Mouse (Mus musculus) hindbrain, embryonic 10.5 days (tissue): ENCODE results near the gene Steap2. TPM values are rescaled to one million over a fixed set of nuclear protein-coding genes. Genes with fewer than 3 reads are reported as not detected.

Experiments
- DNase-seq: peaks from one replicate; pipeline ENCODE4 v3.0.0-alpha.2; 2017; ENCODE audit warnings: low spot score
- H3K27ac ChIP-seq: fragments of 300-500 bp; sonication (generic); 2 replicates; pipeline ENCODE4 v1.5.1; 2016; ENCODE audit warnings: mild to moderate bottlenecking, moderate library complexity
- H3K27me3 ChIP-seq: fragments of 300-500 bp; sonication (generic); 2 replicates; pipeline ENCODE4 v1.6.1; 2016; ENCODE audit warnings: mild to moderate bottlenecking; ENCODE audit not compliant: poor library complexity, insufficient read depth, severe bottlenecking
- H3K36me3 ChIP-seq: fragments of 300-500 bp; sonication (generic); 2 replicates; pipeline ENCODE4 v1.6.1; 2016; ENCODE audit warnings: mild to moderate bottlenecking, moderate library complexity
- H3K4me1 ChIP-seq: fragments of 300-500 bp; sonication (generic); replicated peaks from 2 replicates; pipeline ENCODE4 v1.6.1; 2016; ENCODE audit warnings: mild to moderate bottlenecking
- H3K4me3 ChIP-seq: fragments of 300-500 bp; sonication (generic); 2 replicates; pipeline ENCODE4 v1.5.1; 2016; ENCODE audit warnings: mild to moderate bottlenecking, moderate library complexity
- H3K9me3 ChIP-seq: fragments of 300-500 bp; sonication (generic); 2 replicates; pipeline ENCODE4 v1.6.1; 2016; ENCODE audit warnings: mild to moderate bottlenecking, moderate library complexity
- WGBS: fragments of 180-500 bp; shearing (Covaris S2); methylation state at CpG from one replicate; pipeline ENCODE4 v1.1.7; 2016; 5-methylcytosine and 5-hydroxymethylcytosine counted together
- polyA plus RNA-seq: library from polyadenylated mRNA; unstranded; fragments of >200 nt; fragmentation: Nextera tagmentation; extraction: Ambion mirVana; gene quantifications from 2 replicates; pipeline ENCODE4 v1.2.1, GENCODE M21; 2016

The Steap2 gene
- polyA plus RNA-seq: 5.0 and 5.7 TPM in 2 replicates

DNA sequence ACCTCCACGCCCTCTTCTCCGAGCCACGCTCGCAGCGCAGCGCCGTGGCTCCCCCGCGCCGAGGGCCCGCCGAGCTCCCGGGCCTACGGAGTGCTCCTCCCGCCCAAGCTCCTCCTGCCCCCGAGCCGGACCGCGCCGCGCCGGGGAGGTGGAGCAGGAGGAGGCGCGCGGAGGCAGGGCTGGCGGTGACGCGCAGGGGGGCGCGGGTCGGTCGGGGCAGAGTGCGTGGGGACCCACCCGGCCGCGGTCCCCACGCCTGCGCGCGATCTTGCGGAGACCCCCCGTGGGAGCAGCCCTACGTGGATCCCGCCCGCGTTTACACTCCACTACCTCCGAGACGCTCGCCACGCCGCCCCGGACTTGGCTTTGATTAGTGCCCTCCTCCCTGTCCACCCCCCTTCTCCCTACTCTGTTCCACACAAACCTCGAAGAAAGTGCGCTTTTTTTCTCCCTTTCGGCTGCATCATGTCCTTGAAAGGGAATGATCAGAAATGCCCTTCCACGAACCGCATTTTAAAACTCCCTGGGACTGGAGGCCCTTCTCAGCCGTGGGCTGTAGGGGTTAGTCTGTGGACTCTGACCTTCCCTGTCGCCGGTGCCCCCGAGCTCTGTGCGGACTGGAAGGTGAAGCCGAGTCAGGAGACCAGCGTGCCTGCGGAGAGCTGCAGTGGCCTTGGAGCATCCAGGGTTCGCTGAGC, at the start of gene Steap2:
TSS of gene Steap2 (minus strand) at position 623 of the 698 bp plus-strand sequence.
- Histone ChIP-seq H3K4me3 (peak within 1 kb of the TSS; percentile 83), H3K27me3 (peaks cover 19% of the 10 kb centered on the region), H3K4me1 (peaks cover 14% of the 10 kb centered on the region; the same call in 1 of the 2 replicates), H3K27ac (peak within 1 kb of the TSS; percentile 92), H3K36me3 (no peaks in the 10 kb centered on the region), H3K9me3 (no peaks in the 10 kb centered on the region)
- WGBS: under 1% methylated on average over 65 of the region's 66 CpGs
- DNase-seq: peak; percentile 63

DNA sequence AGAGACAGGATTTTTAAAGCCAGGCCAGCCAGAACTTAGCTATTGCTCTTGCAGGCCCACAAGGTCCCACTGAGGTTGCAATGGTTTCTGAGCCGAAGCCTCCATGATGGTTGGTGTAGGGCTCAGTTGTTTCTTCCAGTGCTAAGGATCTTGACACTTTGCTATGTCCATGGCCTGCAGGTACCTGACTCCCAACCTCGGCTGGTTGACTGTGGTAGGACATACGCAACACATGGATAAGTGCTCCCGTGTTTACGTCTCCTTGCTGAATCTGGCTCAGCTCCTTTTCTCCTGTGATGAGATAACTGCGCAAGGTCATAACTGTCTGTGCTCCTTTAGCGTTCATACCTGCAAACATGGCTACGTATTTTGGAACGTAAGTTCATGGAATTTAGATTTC, 40.1 kb upstream of the Steap2 start:
- Histone ChIP-seq H3K36me3 (no peaks in the 10 kb centered on the region), H3K4me1 (no peaks in the 10 kb centered on the region), H3K9me3 (no peaks in the 10 kb centered on the region), H3K27ac (no peak overlapping the region), H3K27me3 (no peaks in the 10 kb centered on the region), H3K4me3 (no peak overlapping the region)
- no peak for DNase-seq
- WGBS: 94% methylated on average over 9 of the region's 9 CpGs

DNA sequence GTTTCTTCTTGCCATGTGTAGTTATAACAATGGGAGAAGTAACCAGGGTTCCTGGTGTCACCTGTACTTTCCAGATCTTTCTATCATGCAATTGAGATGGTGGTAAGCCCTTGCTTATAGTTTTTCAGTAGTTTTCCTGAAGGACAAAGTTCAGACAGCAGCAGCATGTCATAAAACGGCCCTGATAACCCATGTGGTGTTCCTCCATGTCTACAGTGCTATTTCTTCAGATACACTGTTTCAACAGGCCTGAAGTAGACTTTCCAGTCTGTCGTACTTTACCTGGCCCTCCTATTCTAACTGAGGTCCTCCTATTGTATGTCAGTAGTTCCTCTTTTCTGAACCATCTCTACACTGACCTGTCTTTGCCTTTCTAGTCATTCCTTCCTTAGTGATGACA, 38.5 kb upstream of the Steap2 start:
- H3K27ac ChIP-seq: no peak overlapping the region
- no peak overlapping the region for H3K4me3 ChIP-seq
- no peaks in the 10 kb centered on the region for H3K9me3 ChIP-seq
- 75% methylated on average over 2 of the region's 2 CpGs for WGBS
- DNase-seq: no peak
- H3K27me3 ChIP-seq: no peaks in the 10 kb centered on the region
- H3K4me1 ChIP-seq: no peaks in the 10 kb centered on the region
- H3K36me3 ChIP-seq: no peaks in the 10 kb centered on the region

DNA sequence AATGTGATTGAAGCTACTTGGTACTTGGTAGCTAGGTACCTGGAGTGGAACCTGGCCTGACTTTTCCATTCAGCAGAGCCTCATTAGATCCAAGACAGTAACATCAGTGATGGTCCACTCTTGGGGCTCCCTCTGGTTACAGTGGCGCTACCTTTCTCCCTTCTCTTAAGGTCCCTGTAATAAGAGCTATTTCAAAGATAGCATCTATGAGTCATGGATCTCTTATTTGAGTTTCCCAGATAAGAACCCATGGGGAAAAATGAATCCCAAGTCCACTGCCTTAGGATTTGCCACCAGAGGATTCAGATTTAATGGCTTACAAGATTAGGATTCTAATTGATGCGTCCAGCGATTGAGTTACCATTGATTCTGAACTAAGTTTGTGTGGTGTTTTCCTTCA, 37.8 kb upstream of the Steap2 start:
- Histone ChIP-seq H3K27me3 (no peaks in the 10 kb centered on the region), H3K9me3 (no peaks in the 10 kb centered on the region), H3K4me3 (no peak overlapping the region), H3K27ac (no peak overlapping the region), H3K36me3 (no peaks in the 10 kb centered on the region), H3K4me1 (no peaks in the 10 kb centered on the region)
- no peak for DNase-seq
- 92% methylated on average over 3 of the region's 3 CpGs for WGBS

DNA sequence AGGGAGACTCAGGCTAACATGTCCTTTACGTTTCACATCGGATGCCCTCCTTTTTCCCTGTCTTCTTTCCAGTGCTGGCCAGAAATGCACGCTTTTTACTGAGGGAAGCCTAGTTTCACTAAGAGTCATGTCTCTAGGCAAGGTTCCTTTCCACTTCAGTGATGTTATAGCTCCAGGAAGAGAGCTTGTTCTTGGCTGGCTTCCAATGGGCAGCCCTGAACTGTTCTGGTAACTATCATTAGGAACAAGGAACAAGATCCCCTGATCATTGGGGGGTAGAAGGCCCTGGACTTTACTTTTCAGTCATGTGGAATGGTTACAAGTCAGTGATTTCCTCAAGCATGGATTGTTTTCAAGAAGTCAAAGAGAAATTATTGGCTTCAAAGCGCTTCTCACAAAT, 35.5 kb upstream of the Steap2 start:
- Histone ChIP-seq H3K27ac (no peak overlapping the region), H3K36me3 (no peaks in the 10 kb centered on the region), H3K9me3 (no peaks in the 10 kb centered on the region), H3K4me3 (no peak overlapping the region), H3K4me1 (no peaks in the 10 kb centered on the region), H3K27me3 (no peaks in the 10 kb centered on the region)
- WGBS: 93% methylated on average over 4 of the region's 4 CpGs
- DNase-seq: no peak

DNA sequence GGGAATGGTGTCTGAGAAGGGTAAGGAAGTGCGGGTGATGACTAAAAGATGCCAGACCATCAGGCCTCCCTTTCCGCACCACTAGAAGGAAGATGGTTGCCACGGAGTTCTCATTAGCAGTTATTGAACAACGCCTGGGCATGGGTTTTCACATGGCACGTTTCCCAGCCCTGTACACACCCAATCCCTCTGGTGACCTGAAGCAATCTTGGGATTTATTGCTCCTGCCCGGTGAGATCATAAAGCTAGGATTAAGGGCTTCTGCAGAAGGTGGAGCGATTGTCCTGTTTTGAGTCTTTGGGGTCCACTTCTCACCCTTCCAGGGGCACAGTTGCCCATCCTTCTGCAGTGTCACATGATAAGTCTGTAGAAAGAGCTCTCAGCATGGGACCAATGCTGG, 27.8 kb upstream of the Steap2 start:
- no peak for DNase-seq
- no peak overlapping the region for H3K27ac ChIP-seq
- H3K9me3 ChIP-seq: no peaks in the 10 kb centered on the region
- H3K27me3 ChIP-seq: no peaks in the 10 kb centered on the region
- H3K4me1 ChIP-seq: no peaks in the 10 kb centered on the region
- H3K4me3 ChIP-seq: no peak overlapping the region
- no peaks in the 10 kb centered on the region for H3K36me3 ChIP-seq
- WGBS: 90% methylated on average over 7 of the region's 7 CpGs

DNA sequence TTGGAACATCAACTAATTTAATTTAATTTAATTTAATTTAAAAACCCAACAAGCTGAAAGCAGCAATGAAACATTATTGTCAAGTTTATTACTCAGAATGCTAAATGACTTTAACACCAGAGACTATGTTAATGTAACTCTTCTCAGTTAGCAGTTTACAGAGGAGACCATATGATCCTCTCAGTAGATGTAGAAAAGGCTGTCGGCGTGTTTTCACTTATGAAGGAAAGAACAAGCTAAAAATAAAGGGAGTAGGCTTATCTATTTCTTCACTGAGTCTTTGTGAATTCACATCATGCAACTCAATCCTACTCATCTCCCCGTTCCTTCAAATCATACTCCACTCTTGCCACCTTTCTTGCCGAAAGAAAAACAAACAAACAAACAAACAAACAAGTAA, 16.7 kb upstream of the Steap2 start:
- no peak overlapping the region for H3K4me3 ChIP-seq
- no peaks in the 10 kb centered on the region for H3K9me3 ChIP-seq
- no peaks in the 10 kb centered on the region for H3K4me1 ChIP-seq
- no peak for DNase-seq
- H3K36me3 ChIP-seq: no peaks in the 10 kb centered on the region
- 88% methylated on average over 4 of the region's 4 CpGs for WGBS
- no peak overlapping the region for H3K27ac ChIP-seq
- H3K27me3 ChIP-seq: no peaks in the 10 kb centered on the region

DNA sequence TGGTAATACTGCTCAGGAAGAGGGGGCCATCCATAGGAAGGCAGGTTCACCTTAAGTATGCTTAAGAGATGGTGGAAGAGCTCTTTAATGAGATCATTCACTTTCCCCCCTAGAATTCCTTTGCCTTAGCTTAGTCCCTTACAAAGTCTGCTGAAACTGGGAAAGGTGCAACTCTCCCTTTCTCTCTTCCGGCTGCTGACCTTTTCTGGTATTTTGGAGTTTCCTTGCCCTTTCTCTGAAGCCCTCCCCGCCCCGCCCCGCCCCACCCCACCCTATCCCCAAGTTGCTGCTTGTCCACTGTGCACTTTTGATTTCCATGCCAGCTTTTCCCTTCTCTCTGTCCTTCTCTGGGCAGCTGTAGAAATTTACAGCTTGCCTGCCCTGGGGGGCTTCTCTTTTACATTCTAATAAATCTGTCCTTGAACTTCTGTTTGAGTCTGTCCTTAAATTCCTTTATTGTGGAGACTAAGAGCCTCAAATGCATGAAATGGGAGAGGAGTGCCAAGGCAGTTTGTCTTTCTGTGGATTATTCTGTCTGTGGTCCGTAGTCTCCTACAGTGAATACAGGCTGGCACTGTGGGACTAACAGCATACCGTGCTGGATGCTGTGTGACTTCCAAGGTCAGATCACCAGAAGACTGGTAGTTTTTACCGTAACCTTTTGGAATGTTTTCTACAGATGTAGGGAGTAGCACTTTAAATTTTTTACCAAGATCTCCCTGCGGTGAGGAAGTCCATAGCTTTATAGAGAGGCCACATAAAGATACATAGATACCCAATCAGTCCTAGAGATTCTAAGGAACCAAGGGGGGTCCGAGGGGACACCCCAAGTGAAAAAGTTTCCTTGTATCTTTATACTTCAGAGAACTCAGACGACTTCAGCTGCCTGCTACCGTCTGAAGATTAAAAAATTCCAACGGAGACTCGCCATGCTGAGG, 13.2 kb upstream of the Steap2 start:
- Histone ChIP-seq H3K36me3 (no peaks in the 10 kb centered on the region), H3K27ac (no peak overlapping the region), H3K27me3 (no peaks in the 10 kb centered on the region), H3K4me3 (no peak overlapping the region), H3K9me3 (no peaks in the 10 kb centered on the region), H3K4me1 (no peaks in the 10 kb centered on the region)
- 71% methylated on average over 13 of the region's 13 CpGs for WGBS
- no peak for DNase-seq

DNA sequence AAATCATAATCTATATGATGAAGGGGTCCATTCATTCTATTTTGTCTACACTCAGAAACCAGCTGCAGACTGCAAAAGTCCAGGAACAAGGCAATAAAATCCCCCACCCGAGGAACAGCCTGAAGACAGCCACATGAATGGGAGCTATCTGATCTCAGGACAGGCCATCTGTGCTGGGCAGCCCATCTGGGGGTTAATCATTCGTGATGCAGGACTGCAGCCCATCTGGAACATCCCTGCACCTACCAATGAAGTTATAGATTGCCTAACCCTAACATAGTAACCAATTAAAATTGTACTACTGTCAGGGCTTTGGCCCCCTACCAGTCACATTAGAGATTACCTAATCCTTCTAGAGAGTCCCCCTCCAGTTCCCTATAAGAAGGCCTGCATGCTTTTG, 10.6 kb upstream of the Steap2 start:
- Histone ChIP-seq H3K27ac (no peak overlapping the region), H3K4me3 (no peak overlapping the region), H3K4me1 (no peaks in the 10 kb centered on the region), H3K36me3 (no peaks in the 10 kb centered on the region), H3K27me3 (no peaks in the 10 kb centered on the region), H3K9me3 (no peaks in the 10 kb centered on the region)
- WGBS: 56% methylated on average over 2 of the region's 2 CpGs
- DNase-seq: peak; percentile 15

DNA sequence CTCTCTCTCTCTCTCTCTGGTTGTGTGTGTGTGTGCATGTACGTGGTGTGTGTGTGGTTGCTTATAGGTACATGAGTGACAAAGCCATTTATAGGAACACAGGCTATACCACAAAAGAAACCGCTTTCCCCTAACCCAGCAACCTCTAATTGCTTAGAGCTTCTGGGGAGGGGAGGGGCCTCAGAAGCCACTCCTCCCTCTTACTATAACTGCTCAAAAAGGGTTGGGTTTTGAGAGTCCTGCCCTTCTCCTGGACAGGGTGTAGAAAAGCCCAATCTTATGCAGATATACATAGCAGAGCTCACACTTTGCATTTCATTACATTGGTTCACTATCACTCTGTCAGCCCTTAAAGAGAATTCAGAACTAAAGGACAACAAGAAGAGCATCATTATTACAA, 6.0 kb upstream of the Steap2 start:
- 89% methylated on average over 2 of the region's 2 CpGs for WGBS
- Histone ChIP-seq H3K27me3 (no peaks in the 10 kb centered on the region), H3K4me3 (no peak overlapping the region), H3K4me1 (no peaks in the 10 kb centered on the region), H3K9me3 (no peaks in the 10 kb centered on the region), H3K36me3 (no peaks in the 10 kb centered on the region), H3K27ac (no peak overlapping the region)
- DNase-seq: no peak

DNA sequence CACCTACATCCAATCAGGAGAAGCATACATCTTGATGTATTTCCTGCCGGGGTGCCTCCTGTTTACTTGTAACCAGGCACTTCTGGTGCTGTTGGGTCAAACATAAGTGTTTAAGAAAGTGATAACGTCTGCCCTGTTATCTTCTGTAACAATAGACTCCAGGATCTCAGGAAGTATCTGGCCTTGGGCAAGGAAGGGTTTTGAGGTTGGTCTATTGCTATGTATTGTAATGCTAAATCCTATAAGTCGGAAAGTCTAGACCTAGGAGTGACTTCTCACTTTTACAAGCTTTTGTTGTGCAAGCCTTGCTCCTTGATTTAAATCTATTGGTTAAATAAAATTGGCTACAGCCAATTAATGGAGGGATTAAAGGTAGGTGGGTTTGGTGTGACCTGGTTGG, 4.5 kb upstream of the Steap2 start:
- 75% methylated on average over 3 of the region's 3 CpGs for WGBS

DNA sequence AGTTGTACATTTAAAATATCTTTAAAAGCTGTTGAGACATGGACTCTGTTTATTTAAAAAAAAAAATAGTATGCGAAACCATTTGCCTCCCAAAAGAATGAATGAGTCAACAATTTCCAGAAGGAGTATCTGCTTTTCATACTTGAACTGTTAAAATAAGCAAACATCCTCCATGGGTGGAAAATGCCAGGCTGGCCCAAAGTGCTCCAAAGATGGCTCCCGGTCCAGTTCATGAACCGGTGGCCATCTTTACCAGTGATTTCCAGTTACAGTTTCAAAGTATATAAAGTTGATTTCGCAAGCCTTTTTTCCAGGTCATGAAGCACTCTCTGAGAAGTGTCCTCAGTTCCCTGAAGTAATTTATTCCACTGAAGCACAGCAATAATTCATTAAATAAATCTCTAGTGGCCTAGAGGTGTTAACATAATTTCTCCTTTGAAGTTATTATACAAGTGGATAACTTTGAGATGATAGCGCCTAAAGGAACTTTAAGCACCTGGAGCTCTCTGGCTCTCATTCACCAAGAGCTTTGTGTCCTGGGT, 1.1 kb upstream of the Steap2 start:
- DNase-seq: no peak
- Histone ChIP-seq H3K9me3 (no peaks in the 10 kb centered on the region), H3K4me1 (peaks cover 14% of the 10 kb centered on the region; the same call in 1 of the 2 replicates), H3K27me3 (peaks cover 19% of the 10 kb centered on the region), H3K36me3 (no peaks in the 10 kb centered on the region), H3K27ac (no peak overlapping the region), H3K4me3 (no peak overlapping the region)
- WGBS: 91% methylated on average over 5 of the region's 5 CpGs

More for the DNA sequence above, 4.5 kb upstream of the Steap2 start:
- Histone ChIP-seq H3K9me3 (no peaks in the 10 kb centered on the region), H3K27me3 (no peaks in the 10 kb centered on the region), H3K4me1 (peaks cover 6% of the 10 kb centered on the region; the same call in 1 of the 2 replicates), H3K36me3 (no peaks in the 10 kb centered on the region), H3K4me3 (no peak overlapping the region), H3K27ac (no peak overlapping the region)
- no peak for DNase-seq

DNA sequence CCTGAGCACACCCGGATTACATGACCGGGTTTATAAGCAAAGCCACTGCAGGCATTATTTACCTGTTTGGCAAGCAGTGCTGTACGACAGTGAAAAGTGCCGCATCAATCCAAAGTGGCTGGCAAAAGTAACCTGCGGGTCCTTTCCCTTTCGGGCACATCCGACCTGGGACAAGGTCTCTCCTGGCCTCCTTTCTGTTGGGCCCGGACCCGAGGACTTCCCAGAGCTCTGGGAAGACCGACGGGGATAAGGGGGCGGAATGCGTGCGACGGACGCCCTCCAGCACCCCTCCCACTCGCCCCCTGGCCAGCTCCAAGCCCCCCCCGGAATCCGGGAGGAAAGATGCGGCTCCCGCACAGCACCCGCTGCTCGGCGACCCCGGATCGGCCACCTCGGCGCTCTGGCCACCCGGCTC, 830 bp downstream of the Steap2 start:
- Histone ChIP-seq H3K27ac (peak overlapping the region; percentile 92), H3K4me1 (peaks cover 14% of the 10 kb centered on the region; the same call in 1 of the 2 replicates), H3K4me3 (peak overlapping the region; percentile 83), H3K9me3 (no peaks in the 10 kb centered on the region), H3K27me3 (peaks cover 19% of the 10 kb centered on the region), H3K36me3 (no peaks in the 10 kb centered on the region)
- WGBS: under 1% methylated on average over 27 of the region's 29 CpGs
- peak; percentile 60 for DNase-seq
